Mouse (Mus musculus) right cerebral cortex, postnatal 10 days (tissue): ENCODE measurements around the gene Plcb4.
"Not testable (repeated sequence)": the region's sequence is repeated elsewhere in the genome, so short reads cannot be mapped to it uniquely, and the experiment has no call there.

ENCODE experiments used
- DNase-seq, 2 experiments: peaks; one replicate each; pipeline ENCODE4 v3.0.0; 2021; ENCODE audit warnings: low spot score in 2 of 2

The Plcb4 gene

DNA sequence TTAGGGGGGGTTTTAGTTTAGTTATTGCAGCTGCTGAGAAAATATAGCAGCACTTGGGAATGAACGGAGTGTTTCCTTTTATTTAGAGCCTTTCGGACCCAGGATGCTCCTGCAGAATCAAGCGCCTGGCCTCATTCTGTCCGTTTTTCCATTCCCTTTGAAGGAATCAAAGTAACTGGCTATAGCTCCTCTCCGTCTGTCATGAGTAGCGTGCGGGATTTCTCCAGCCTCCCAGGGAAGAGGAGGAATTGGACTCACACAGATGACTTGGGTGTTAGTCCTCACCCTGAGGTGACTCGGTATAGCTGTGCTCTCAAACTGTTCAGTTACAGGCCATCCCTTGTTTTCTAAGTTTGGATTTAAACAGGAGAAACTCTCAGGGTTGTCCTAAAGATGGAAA is 14.8 kb downstream of the Plcb4 start:
- no peak for DNase-seq

DNA sequence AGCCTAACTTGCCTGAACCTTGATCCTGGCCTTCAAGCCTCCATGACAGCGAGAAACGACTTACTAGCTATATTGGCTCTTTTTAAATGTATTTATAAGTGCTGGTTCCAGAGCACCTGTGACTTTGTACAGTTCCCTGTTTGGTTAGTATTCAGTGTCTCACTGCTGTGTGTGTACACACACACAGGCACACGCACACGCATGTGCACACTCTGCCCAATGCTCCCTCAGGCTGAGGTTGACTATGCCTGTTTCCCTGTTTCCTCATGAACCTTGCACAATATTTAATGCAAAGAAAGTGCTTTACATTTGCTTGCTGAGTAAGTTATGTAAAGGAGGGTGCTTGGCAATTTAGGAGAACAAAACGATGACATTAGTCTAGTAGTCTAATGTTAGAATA is 16.5 kb downstream of the Plcb4 start:
- no peak for DNase-seq

DNA sequence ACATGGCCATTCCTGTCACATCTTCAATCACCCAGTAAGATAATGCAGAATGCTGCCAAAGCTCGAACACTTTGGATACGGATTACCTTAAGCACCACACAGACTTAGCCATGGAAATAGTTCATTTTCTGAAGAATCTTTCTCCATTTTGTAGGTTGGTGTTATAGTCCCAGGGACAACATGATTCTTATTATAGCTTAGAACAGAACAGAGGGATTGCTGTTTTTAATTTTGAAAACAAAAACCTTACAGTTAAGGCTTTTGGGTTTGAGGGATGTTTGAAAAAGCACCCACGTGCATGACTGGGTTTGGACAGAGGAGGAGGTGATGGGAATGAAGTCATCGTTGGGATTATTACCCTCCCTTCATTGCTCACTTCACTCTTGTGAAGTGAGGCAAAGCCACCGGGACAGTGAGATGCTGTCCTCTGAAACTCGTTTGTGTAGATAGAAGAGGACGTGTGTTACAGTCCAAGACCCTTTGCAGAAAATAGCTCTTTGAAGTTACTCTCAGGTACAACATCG is 18.2 kb downstream of the Plcb4 start:
- no peak for DNase-seq

DNA sequence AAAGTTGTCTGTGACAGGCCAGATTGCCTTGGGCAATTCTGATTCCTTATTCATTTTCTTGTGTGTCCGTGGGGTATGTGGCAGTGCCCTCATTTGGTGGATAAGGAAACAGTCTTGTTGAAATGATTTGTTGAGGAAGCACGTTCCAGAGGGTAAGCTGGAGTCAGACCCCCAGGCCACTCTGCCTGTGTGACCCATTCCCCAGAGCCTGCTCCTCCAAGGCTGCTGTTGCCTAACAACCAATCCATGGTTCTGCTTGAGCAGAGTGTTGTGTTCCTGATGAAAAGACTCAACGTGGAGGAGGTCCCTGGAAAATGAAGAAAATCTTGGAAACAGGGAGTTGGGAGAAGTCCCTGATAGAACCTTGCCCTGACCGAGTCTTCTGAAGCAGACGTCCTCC is 18.8 kb downstream of the Plcb4 start:
- DNase-seq = no peak

DNA sequence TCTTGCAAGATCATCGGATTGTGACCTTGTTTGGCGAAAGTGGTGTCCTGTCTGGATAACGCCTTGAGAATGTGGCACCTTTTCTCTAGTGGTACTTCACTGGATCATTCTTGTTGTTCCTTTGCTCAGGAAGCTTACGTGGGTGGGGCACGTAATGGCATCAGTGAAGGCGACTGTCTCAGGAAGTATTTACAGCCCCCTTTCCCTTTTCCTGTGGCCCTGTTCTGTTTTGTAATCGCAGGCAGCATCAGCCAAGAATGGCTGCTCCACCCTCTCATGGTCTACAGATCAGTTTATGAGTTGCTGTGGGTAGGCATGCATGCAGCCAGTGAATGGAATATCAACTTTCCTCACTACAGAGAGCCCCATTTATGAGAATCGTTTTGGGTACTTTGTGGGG is 21.2 kb downstream of the Plcb4 start:
- DNase-seq = no peak

DNA sequence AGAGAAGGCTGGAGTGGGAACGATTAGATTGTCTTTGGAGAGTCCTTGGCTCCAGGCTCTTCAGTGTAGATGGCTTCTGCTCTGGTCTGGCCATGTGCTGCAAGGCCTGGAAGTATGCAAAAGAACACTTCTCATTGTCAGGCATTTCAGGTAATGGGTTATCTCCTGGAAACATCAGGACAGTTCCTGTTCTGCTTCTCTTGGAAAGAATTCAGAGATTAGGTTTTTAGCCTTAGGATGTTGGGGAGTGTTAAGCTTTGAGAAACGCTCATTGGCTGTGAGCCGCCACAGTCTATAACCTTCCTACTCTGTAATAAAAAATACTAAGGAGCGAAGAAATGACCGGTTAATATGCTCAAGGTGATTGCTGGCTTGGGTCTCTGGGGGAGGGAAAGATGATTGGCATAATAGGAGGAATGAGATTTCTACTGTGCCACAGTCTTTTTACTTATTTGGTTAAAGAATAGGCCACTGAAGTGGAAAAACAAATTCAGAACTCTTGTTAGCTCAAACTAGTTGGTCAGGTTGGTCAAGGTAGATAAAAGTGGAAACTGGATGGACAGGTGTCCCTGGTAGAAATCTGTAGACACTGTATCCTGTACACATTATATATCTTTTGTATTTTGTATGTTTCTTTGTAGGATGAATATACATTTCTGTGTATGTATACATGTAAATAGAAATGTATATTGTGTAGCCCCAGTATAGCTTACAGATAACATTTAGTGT is 21.8 kb downstream of the Plcb4 start:
- DNase-seq = no peak

DNA sequence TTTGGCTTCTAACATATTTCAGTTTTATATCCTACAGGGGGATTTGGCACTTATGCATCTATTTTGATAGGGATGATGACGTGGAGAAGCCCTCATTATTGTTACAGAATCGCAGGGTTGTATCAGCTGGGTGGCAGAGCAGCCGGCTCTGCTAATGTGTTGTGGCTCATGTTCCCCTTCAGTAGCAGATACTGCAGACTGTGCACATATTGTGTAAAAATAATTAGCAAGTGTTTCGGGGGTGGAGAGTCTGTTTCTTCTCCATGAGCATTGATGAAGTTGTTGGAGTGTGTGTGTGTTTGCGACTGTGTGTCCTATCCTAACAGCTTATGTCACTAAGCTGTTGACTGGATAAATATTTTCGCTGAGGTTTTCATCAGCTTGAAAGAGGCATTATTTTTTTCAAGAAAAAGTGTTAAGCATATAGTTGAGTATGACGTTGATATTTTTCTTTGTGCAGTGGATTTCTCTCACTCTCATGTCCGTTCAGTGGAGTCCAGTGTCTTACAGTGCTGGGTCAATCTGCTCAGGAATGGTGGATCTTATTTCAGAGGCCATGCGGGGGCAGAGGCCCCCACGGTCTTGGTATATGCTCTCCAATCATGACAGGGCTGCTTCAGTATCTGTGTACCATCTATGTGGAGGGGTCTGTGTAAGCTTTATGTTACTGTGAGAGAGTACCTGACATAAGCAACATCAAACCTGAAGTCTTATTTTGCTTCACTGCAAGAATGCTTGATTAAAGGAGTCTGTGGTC is 25.1 kb downstream of the Plcb4 start:
- peak in 1 of 2 experiments; percentile 42 for DNase-seq

DNA sequence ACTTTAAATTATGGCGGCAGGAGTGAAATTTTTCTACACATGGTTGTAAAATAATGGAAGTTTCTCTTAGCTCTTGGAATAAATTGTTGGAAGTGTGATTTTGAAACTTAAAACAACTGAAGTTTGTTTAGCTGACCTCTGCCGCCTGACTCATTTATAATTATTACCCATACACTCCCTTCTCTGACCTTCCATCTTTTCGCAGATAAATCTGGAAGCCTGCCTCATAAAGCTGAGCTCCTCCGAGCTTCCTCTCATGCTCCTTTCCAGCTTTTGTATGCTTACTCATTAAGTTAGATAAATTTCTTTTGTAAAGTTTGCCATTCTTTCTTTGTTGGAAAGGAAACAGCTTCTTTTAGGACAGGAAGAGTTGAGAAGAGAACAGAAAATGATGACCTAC is 27.9 kb downstream of the Plcb4 start:
- DNase-seq = no peak

DNA sequence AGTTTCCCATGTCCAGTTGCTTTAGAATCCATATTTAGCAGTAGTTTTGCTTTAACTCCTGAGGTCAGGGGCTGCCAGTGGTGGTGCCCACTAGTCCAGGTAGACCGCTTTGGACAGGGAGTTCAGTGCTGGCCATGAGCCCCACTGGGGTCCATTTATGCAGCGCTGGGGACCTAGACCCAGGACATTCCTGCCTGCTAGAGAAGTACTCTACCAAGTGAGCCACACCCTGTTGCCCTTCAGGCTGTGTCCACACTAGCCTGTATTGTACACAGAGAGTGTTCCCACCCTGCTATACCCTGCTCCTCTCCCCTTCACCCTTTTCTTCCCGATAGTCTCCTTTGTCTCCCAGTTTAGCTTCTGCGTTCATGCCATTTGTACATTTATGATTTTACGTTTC is 28.8 kb downstream of the Plcb4 start:
- DNase-seq = no peak

DNA sequence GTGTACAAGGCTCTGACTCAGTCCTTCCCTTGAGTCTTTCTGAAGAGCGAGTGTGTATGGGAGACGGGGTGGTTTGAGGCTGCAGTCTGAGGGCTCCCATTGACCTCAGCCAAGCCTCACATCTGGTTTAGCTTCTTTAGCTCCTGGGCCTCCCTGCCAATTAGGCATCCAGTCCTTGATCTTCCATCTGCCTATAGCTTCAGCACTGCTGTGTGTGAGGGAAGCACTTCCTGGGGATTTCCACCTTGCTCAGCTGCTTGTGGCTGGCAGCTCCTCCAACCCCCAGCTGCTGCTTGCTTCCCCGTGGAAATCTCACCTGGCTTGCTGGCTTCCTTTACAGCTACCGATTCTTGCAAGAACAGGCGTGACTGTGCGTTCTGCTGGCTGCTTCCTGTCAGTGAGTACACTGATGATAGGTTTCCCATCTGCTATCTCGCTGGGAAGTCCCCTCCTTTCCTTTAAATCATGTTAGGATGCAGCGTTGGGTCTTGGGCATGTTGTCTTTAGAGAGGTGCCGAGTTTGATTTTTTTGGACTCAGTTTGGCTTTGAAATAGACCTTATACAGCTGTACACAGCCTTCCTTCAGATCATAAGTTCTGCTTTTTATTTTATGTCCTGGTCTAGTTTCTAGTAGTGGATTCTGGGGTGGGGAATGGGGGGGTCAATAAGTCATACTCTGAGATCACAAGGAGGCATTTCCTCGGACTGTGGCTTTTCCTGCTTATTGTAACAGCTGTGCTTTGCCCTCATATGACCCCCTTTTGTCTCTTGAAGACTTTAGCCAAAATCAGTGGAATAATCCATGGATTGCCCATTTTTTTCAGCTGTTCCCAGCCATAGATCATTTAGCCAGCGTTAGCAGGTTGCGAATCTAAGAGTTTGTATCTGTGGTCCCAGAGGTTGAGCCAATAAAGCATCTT is 34.0 kb downstream of the Plcb4 start:
- DNase-seq = peak in 1 of 2 experiments; percentile 36

DNA sequence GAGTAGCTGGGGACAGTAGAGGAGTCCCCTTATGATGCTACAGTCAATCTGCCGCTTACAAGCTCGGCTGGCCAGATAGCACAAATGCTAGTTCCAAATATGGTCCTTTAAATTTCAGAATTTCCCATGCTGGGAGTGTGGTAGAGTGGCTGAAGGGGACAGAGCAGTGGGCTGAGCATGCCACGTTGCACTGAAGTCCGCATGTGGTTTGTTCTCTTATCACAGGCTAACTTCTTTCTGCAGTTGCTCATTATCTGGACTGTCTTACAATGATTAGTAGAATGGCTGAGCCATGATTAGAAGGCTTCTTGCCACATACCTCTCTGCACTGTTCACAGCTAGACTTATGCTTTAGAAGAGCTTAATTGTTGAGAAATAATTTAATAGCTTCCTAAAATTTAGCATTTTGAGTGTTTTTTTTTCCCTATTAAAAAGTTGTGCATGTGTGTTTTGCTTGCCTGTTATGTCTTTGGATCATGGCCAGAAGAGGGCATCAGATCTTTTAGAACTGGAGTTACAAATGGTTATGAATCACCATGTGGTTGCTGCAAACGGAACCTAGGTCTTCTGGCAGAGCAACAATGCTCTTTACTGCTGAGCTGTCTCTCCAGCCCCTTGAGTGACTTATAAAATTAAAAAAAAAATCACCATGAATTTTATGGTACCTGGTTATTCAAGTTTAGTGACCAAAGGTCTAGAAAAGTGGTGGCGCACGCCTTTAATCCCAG is 42.0 kb downstream of the Plcb4 start:
- no peak for DNase-seq

DNA sequence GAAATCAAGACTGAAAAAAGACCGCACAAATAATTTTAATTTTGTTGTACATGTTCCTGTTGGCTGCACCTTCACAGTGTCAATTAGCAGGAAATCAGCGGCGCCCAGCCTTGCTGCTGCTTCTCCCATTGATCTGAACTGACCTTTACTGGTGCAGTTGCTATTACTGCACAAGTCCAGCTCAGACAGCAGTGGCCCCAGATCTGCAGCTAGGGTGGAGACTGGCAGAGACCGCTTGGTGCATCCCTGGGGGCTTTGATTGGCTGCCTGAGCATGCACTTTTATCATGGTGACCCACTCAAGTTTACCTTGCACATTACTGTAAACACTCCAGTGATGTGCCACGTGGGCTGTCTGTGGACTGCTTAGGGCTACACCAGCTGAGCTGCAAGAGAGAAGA is 45.9 kb downstream of the Plcb4 start:
- DNase-seq = no peak

DNA sequence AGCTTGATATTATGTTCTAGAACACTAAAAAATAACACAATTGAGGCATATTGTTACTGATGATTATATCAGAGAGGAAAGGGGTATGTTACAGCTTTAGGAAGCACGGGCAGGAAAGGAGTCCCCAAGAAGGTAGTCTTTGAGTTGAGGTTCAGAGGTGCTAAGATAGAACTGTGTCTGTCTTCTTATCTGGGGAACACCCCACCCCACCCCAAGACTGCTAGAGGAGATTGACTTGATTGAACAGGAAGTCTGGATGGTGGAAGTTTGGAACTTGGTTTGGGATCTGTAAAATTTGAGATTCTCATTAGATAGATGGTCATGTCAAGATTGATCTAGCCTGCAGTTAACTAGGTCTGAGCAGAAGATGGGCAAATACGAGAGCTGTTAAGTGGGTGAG is 48.5 kb downstream of the Plcb4 start:
- DNase-seq = no peak

DNA sequence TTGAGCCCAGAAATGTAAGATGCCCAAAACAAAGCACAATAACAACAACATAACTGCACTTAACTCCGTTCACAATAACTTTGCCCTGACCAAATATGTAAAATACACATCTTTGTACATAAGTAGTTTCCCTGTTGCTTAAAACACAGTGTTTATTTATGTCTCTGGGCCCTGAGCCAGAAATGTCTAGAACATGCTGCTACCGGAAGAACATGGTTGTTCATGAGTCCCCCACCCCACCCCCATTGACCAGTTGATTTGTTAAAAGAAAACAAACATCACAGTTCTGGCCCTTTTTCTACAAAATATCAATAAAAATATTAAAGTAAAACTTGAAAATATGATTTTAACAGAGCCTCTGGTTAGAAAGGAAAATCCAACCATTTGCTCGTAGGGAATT is 49.6 kb downstream of the Plcb4 start:
- DNase-seq = no peak

DNA sequence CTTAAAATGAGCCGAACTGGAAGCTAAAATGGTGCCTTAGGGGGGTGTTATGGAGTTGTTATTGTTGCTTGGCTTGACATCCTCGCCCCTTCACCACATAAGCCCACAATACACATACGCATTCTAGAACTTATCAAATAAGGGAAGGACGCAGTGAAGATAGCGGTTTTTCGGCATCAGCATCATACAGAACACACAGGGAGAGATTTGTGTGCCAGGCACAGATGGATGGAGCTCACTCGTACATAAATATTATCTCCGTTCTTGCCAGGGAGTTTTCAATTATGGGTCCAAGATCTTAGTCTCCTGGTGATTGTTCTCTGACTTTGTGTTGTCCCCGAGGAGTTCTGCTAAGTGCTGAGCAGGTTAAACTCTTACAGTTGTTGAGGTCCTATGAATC is 50.0 kb downstream of the Plcb4 start:
- DNase-seq = no peak

DNA sequence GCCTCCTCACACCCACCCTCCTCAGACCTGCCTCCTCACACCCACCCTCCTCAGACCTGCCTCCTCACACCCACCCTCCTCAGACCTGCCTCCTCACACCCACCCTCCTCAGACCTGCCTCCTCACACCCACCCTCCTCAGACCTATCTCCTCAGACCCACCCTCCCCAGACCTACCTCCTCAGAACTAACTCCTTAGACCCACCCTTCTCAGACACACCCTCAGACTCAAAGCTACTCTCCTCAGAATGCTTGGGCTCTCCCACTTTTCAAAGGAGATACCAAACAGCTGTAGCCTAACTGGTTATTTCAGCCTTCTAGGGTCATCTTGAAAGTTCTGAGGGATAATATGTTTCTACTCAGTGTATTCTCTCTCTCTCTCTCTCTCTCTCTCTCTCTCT is 50.9 kb downstream of the Plcb4 start:
- DNase-seq = not testable (repeated sequence)

DNA sequence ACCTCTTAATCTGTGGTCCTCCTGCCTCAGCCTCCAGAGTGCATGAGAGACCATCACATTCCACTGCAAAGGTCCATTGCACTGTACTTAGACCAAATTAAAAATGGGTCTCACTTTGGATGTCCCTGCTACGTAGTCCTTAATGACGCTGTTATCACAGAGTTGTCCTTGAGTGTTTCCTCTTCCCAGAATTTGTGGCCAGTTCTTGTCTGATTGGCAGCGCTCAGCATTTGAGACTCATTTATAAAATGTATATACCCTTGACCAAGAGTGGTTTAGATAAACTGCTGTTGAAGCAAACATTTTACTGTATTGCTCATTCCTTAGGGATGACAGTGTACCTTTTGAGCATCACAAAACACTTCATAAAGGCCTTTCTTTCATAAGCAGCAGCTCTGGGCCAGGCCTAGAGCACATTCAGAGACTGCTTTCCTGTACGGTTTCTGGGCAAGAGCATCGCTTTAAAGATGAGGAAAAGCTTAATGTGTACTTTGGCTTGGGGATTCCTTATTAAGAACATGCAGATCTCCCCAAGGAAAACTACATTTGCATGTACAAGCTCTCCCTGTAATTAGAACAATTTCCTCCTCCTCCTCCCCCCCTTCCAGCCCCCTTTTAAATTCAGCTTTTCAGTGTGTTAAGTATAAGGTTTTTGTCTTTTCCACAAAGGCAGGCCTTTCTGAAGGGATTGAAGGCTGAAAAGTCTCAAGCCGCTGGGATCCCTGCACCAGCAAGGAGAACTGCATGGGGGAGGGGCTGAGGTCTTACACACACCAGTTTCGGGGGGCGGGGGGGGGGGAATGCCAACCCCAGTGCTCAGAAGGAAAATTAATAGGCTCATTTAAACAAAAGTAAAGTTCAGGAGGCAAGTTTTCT is 52.5 kb downstream of the Plcb4 start:
- DNase-seq = peak; percentile 48 to 57

DNA sequence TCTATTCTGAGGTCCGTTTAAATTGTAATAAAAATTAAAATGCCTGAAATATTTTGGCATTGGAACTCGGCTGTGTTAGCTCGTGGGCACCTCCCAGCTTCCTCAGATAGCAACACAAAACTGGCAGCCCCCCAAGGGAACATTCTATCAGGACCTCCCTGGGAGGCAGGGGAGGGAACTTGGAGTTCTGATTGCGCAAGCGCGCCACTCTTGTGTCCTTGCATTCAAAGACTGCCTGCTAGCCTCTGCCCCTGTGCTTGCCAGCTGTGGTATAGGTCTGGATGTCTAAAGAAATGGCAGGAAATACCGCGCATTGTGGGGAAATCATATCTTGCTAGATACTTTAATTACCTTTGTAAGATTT is 53.1 kb downstream of the Plcb4 start:
- peak; percentile 71 to 78 for DNase-seq

DNA sequence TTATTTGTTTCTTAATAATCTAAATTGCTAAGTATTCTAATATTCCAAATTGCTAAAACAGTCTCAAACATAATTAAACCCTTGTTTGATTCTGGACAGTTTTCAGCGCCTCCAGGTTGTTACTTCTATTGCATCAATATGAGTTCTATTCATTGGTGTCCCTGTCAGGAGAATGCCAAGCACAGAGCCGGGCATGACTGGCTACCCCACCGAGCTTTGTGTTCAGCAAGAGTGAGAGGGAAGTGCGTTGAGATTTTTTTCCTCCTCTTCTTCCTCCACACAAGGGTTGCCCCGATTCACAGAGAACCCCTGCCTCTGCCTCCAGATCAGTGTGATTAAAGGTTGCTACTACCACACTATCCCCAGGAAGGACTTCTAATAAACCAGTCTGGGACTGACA is 53.5 kb downstream of the Plcb4 start:
- DNase-seq = peak in 1 of 2 experiments; percentile 28

DNA sequence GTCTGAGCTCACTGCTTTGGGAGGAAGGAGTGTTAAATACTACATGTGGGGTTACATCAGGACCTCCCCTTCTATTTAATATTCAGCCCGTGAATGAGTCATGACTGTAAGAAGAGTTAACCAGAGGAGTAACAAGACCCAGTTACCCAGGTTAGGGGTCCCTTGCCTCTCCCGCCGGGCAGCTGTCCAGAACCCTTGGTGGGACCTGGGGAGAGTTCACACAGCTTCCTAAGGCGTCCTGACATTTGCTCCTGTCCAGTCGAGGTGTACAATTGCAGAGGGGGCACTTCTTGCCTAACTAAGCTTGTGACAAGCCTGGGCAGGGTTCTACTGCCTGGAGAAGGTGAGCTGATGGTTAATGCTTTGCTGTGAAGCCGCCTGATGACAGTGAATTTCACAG is 54.1 kb downstream of the Plcb4 start:
- DNase-seq = no peak

DNA sequence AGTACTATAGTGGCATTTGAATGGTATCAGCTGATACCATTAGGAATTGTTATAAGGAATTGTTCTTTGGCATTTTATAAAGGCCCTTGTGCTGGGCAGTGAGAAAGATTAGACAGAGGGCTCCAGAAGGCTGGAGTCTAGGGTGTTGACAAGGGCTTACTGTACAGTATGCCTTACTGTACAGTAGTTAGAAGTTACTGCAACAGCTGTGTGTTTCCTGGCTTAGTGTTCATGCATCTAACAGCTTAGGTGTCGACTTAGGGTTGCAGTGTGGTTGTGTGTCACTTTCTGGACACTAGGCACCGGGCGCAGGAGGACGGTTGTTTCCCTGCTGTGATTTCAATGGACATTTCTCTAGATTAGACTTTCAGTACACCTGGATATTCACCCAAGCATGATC is 57.4 kb downstream of the Plcb4 start:
- no peak for DNase-seq
